Mouse (Mus musculus): Measurements from ENCODE around the gene Htr7.

The Htr7 gene

DNA sequence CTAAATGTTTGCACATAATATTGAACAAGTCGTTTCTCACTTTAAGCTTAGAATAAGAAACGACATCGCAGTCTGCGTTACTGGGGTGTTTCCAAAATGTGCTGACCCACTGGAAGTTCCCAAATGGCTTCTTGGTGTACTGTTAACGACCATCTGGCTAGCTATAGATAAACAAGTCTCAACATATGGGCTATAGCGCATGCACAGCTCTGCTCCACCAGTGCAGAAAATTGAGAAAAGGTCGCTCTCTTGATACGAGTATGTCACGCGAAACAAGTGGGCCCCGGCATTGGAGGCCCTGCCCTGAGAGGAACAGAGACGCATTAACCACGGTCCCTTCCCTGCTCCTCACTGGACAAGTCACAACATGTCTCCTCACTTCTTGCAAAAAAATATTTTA, 101.6 kb downstream of the Htr7 start:
- no peak for DNase-seq

DNA sequence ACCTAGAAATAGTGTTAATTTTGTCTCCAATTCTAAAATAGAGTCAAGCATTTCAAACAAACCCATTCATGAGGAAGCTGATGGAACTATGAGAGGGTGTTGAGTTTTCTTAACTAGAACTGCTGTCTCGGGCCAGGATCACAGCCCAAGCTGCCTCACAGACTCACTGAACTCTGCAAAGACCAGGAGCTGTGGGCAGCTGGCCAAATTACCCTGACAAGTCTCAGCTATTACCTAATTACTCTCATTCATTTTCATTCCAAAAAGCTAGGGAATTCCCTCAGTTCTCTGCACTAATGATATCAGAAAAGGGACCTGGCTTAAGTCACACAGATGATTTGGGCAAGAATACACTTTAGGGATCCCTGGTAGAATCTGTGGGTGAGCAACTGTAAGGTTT, 107.4 kb downstream of the Htr7 start:
- peak; percentile 19 to 58 for DNase-seq

DNA sequence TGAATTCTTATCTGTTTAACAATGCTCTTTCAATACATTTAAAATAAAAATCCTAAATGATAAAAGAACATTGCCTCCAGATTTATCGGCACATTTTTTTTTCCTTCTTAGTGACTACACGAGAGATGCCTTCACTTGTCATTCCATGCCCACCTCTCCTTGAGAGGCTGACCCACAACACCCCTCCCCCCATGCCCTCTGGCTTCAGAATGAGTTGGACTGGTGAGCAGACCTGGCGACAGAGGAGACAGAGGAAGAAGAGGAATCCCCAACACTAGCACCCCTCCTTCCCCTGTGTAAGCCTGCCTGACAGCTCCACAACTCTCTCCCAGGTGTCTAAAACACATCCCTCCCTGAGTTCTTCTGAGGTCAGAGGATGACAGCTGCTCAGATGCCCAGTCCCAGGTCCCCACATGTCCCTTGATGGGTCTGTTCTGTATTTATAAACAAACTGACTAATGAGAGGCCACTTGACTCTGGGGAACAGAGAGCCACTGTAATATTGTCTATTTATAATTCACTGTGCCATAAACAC, 132.3 kb downstream of the Htr7 start:
- DNase-seq: peak; percentile 36 to 60

DNA sequence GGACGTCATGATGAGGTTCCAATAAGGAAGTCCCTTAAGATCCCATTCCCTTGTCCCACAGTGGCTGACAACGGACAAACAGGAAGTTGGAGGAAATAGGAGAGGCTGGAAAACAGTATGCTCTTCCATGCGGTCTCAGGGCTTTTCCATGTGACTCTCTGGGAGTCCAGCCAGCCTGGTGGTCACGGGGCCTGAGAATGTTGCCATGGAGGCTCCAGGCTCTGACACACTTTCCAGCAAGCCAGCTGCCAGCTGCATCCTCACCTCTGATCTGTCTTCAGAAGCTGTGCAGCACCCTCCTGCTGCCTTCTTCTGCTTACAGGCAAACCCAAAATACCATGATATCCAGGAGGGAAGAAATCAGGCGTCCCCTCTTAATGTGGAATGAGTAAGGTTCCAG, 132.9 kb downstream of the Htr7 start:
- DNase-seq: peak; percentile 90 to 94
